Comparison of ENCODE assay signal across 9 mouse cellular contexts in the genomic region with DNA sequence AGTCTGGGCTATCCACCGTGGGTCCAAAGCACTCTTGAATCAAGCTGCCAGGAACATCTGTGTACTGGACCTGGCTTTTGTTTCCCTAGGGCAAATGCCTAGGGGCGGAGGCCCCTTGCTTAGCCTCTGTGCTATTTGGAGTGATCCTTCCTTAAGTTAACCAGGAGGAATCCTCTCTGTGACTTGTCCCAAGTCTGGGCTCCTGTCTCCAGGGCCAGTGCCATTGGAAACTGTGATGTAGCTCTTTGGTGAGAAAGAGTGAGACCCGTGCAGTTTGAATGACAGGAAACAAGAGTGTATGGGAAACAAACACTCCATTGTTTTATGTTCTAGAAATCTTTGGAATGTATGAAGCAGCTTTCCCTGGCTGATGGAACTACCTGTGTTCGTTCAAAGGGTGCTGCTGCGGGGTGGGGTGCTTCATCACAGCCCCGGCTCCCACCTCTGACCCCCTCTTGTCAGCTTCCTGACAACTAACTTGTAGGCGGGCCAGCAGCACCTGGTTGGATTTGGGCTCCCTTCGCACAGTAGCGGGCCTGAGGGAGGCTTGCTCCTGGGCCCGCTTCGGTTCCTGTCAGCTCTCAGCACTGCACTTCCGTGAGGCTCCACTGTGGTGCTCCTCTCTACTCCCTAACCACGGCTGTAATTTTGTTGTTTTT. TPM values are rescaled to one million over a fixed set of nuclear protein-coding genes. Genes with fewer than 3 reads are reported as not detected.
DNase-seq lines count a peak whose midpoint lies in the region; ATAC-seq and TF ChIP-seq lines count a peak whose summit lies in the region.
"Had no signal": no experiment of that assay in that cellular context is flagged by ENCODE, and none has a peak within 500 bp of the region (broad histone marks: within the 10 kb centered on the region; RNA-seq: fewer than 3 reads in every experiment).

No protein-coding gene starts in this region.

- H3K27ac ChIP-seq in lung, postnatal 0 days (ENCODE audit: low read length) = peak overlapping the region; percentile 68
- H3K27ac ChIP-seq in heart, embryonic 13.5 days (replicated peaks) = peak overlapping the region; percentile 95
- H3K27ac ChIP-seq in stomach, embryonic 14.5 days (ENCODE audit: low read length) = peak overlapping the region; percentile 18; the same call in 1 of the 2 replicates

- no peaks in the 10 kb centered on the region for H3K9me3 ChIP-seq in lung, postnatal 0 days (ENCODE audit: low read length)
- H3K9me3 ChIP-seq in heart, embryonic 13.5 days = no peaks in the 10 kb centered on the region
- no peaks in the 10 kb centered on the region for H3K9me3 ChIP-seq in stomach, embryonic 14.5 days (ENCODE audit: control insufficient read depth, low read depth, low read length)

- peaks cover 12% of the 10 kb centered on the region for H3K4me1 ChIP-seq in lung, postnatal 0 days (ENCODE audit: insufficient read depth, low read depth, low read length)
- peaks cover 88% of the 10 kb centered on the region for H3K4me1 ChIP-seq in heart, embryonic 13.5 days
- H3K4me1 ChIP-seq in stomach, embryonic 14.5 days (ENCODE audit: control insufficient read depth, insufficient read depth, low read length) = peaks cover 13% of the 10 kb centered on the region; the same call in 1 of the 2 replicates

- ATAC-seq in lung, postnatal 0 days = peak; percentile 42
- ATAC-seq in heart, embryonic 13.5 days (ENCODE audit: extremely low read depth, insufficient number of reproducible peaks, low FRiP score, low TSS enrichment) = no peak
- ATAC-seq in stomach, embryonic 14.5 days (ENCODE audit: insufficient number of reproducible peaks, insufficient read depth, low FRiP score, low read depth) = no peak

- no peak for TF ChIP-seq CTCF in lung, postnatal 0 days (IDR thresholded peaks at IDR 0.05)

- no peak for TF ChIP-seq EP300 in lung, postnatal 0 days (IDR thresholded peaks at IDR 0.05)

- intact Hi-C loops in heart, postnatal 36 days (cut with DNase I) = loop anchor here (1.0 kb wide), 1 partner anchor 12 kb away; no protein-coding TSS in a partner anchor

- WGBS in lung, postnatal 0 days = 44% methylated on average over 13 of the region's 13 CpGs
- 67% methylated on average over 13 of the region's 13 CpGs for WGBS in heart, embryonic 13.5 days
- 66% methylated on average over 13 of the region's 13 CpGs for WGBS in stomach, embryonic 14.5 days

- peak; percentile 98 for DNase-seq in heart, adult 11 months
- DNase-seq in heart, postnatal 36 days = no peak
- DNase-seq in lung, postnatal 0 days (ENCODE audit: low spot score) = peak; percentile 51
- DNase-seq in lung, postnatal 14 days = no peak
- DNase-seq in gastrocnemius, adult 18-20 months (ENCODE audit: low spot score) = no peak
- no peak for DNase-seq in urinary bladder, adult 2 months (ENCODE audit: low spot score)
- DNase-seq: layer of hippocampus, adult 9-11 months had no signal

- H3K4me3 ChIP-seq in lung, postnatal 0 days (ENCODE audit: low read depth, low read length) = no peak overlapping the region
- no peak overlapping the region for H3K4me3 ChIP-seq in heart, embryonic 13.5 days
- H3K4me3 ChIP-seq in stomach, embryonic 14.5 days (ENCODE audit: low read depth, low read length) = no peak overlapping the region

- H3K27me3 ChIP-seq in lung, postnatal 0 days (replicated peaks; ENCODE audit: insufficient read depth, low read length) = no peaks in the 10 kb centered on the region
- H3K27me3 ChIP-seq in heart, embryonic 13.5 days (replicated peaks) = no peaks in the 10 kb centered on the region
- no peaks in the 10 kb centered on the region for H3K27me3 ChIP-seq in stomach, embryonic 14.5 days (ENCODE audit: control insufficient read depth, insufficient read depth, low read length)

- H3K9ac ChIP-seq in lung, postnatal 0 days (replicated peaks; ENCODE audit: low read depth) = no peak overlapping the region
- H3K9ac ChIP-seq in heart, embryonic 13.5 days = peak overlapping the region; percentile 59
- no peak overlapping the region for H3K9ac ChIP-seq in stomach, embryonic 14.5 days (replicated peaks; ENCODE audit: low read depth, low read length)

- H3K36me3 ChIP-seq in lung, postnatal 0 days (ENCODE audit: insufficient read depth, low read length) = 0 out of 2 replicates have a peak, but pooled peaks cover 4% of the 10 kb centered on the region
- peaks cover 62% of the 10 kb centered on the region for H3K36me3 ChIP-seq in heart, embryonic 13.5 days
- peaks cover 13% of the 10 kb centered on the region; the same call in 1 of the 2 replicates for H3K36me3 ChIP-seq in stomach, embryonic 14.5 days (ENCODE audit: control insufficient read depth, insufficient read depth, low read length)

- no peak overlapping the region for H3K4me2 ChIP-seq in lung, postnatal 0 days (replicated peaks; ENCODE audit: low read depth, low read length)
- H3K4me2 ChIP-seq in heart, embryonic 13.5 days = peak overlapping the region; percentile 63
- H3K4me2 ChIP-seq in stomach, embryonic 14.5 days (replicated peaks; ENCODE audit: low read depth, low read length) = no peak overlapping the region

RNA-seq across cellular contexts. Expression of a gene that starts 11.8 kb away (rescaled TPM):
- 100 to 1,000 TPM; 105 to 151 TPM for total RNA-seq in heart, postnatal 36 days (2021)
- polyA plus RNA-seq in lung, postnatal 0 days (2015; fragmentation: Nextera tagmentation; extraction: Ambion mirVana) = 115 and 119 TPM in 2 replicates
- 70.0 and 72.4 TPM in 2 replicates for polyA plus RNA-seq in heart, embryonic 13.5 days (2015; fragmentation: Nextera tagmentation; extraction: Ambion mirVana)
- polyA plus RNA-seq in stomach, embryonic 14.5 days (2014; fragmentation: Nextera tagmentation; extraction: Ambion mirVana) = 44.9 and 46.2 TPM in 2 replicates
- total RNA-seq in gastrocnemius, adult 18-20 months (2021) = 10 to 100 TPM; 30.2 to 40.3 TPM
- polyA plus RNA-seq in urinary bladder, adult 2 months (2012; rRNA removed) = 73.6 and 86.5 TPM in 2 replicates

RNA-seq across cellular contexts. Expression of a gene that starts 17.9 kb away (rescaled TPM):
- 10 to 100 TPM; 10.9 to 11.9 TPM for total RNA-seq in heart, postnatal 36 days (2021)
- polyA plus RNA-seq in lung, postnatal 0 days (2015; fragmentation: Nextera tagmentation; extraction: Ambion mirVana) = 2.8 and 3.2 TPM in 2 replicates
- 0.45 and 0.60 TPM in 2 replicates for polyA plus RNA-seq in heart, embryonic 13.5 days (2015; fragmentation: Nextera tagmentation; extraction: Ambion mirVana)
- polyA plus RNA-seq in stomach, embryonic 14.5 days (2014; fragmentation: Nextera tagmentation; extraction: Ambion mirVana) = 2.2 and 2.3 TPM in 2 replicates
- 1 to 10 TPM; 6.4 to 8.8 TPM for total RNA-seq in gastrocnemius, adult 18-20 months (2021)
- 22.7 and 27.0 TPM in 2 replicates for polyA plus RNA-seq in urinary bladder, adult 2 months (2012; rRNA removed)

RNA-seq across cellular contexts. Expression of a gene that starts 46.4 kb away (rescaled TPM):
- 10 to 100 TPM; 12.1 to 14.2 TPM for total RNA-seq in heart, postnatal 36 days (2021)
- polyA plus RNA-seq in lung, postnatal 0 days (2015; fragmentation: Nextera tagmentation; extraction: Ambion mirVana) = 42.1 and 42.7 TPM in 2 replicates
- polyA plus RNA-seq in heart, embryonic 13.5 days (2015; fragmentation: Nextera tagmentation; extraction: Ambion mirVana) = 46.9 and 48.1 TPM in 2 replicates
- polyA plus RNA-seq in stomach, embryonic 14.5 days (2014; fragmentation: Nextera tagmentation; extraction: Ambion mirVana) = 40.0 and 41.3 TPM in 2 replicates
- 1 to 10 TPM; 6.2 to 6.9 TPM for total RNA-seq in gastrocnemius, adult 18-20 months (2021)
- 34.3 and 37.7 TPM in 2 replicates for polyA plus RNA-seq in urinary bladder, adult 2 months (2012; rRNA removed)

RNA-seq across cellular contexts. Expression of a gene that starts 46.9 kb away (rescaled TPM):
- 10 to 100 TPM; 24.5 to 25.9 TPM for total RNA-seq in heart, postnatal 36 days (2021)
- polyA plus RNA-seq in lung, postnatal 0 days (2015; fragmentation: Nextera tagmentation; extraction: Ambion mirVana) = 5.1 and 5.9 TPM in 2 replicates
- polyA plus RNA-seq in heart, embryonic 13.5 days (2015; fragmentation: Nextera tagmentation; extraction: Ambion mirVana) = 6.5 and 7.1 TPM in 2 replicates
- polyA plus RNA-seq in stomach, embryonic 14.5 days (2014; fragmentation: Nextera tagmentation; extraction: Ambion mirVana) = 9.2 and 10.4 TPM in 2 replicates
- 10 to 100 TPM; 16.7 to 20.0 TPM for total RNA-seq in gastrocnemius, adult 18-20 months (2021)
- polyA plus RNA-seq in urinary bladder, adult 2 months (2012; rRNA removed) = 11.4 and 15.7 TPM in 2 replicates

RNA-seq across cellular contexts. Expression of a gene that starts 52.6 kb away (rescaled TPM):
- 10 to 100 TPM; 36.4 to 56.7 TPM for total RNA-seq in heart, postnatal 36 days (2021)
- 22.5 and 25.0 TPM in 2 replicates for polyA plus RNA-seq in lung, postnatal 0 days (2015; fragmentation: Nextera tagmentation; extraction: Ambion mirVana)
- polyA plus RNA-seq in heart, embryonic 13.5 days (2015; fragmentation: Nextera tagmentation; extraction: Ambion mirVana) = 12.5 and 13.5 TPM in 2 replicates
- 10.0 TPM in 2 replicates for polyA plus RNA-seq in stomach, embryonic 14.5 days (2014; fragmentation: Nextera tagmentation; extraction: Ambion mirVana)
- total RNA-seq in gastrocnemius, adult 18-20 months (2021) = 1 to 10 TPM; 7.4 to 8.3 TPM
- polyA plus RNA-seq in urinary bladder, adult 2 months (2012; rRNA removed) = 63.7 and 88.3 TPM in 2 replicates

Comparison
In these comparisons a context has a peak if more than half of its experiments do, and no peak if none do; other contexts are left out.
1. DNase-seq: peak in heart, adult 11 months (single experiment) and lung, postnatal 0 days (single experiment); none in heart, postnatal 36 days (0 of 2), lung, postnatal 14 days (single experiment), gastrocnemius, adult 18-20 months (single experiment) and urinary bladder, adult 2 months (single experiment).
2. H3K27ac ChIP-seq: peak in every context shown above with its lines; median percentile 95 in heart, embryonic 13.5 days; 68 in lung, postnatal 0 days; 18 in stomach, embryonic 14.5 days.